Mouse (Mus musculus): Measurements from ENCODE around the gene Olfr1223.
"Not testable (repeated sequence)": the region's sequence is repeated elsewhere in the genome, so short reads cannot be mapped to it uniquely, and the experiment has no call there.

Gene Olfr1223

GRCm38 (mm10) chr2:89151460-89151859, at the start of gene Olfr1223:
Gene Olfr1223, minus strand, starts transcription at chr2:89151560.
- no peak for DNase-seq

GRCm38 (mm10) chr2:89199948-89200347, 48.6 kb upstream of the Olfr1223 start, which contains the start of gene Olfr1226:
Gene Olfr1226, minus strand, starts transcription at chr2:89200048.
- no peak for DNase-seq

- no peak for DNase-seq
Measured at GRCm38 (mm10) chr2:89196325-89196982, 45.1 kb upstream of the Olfr1223 start.

- no peak for DNase-seq
Measured at GRCm38 (mm10) chr2:89174569-89174968, 23.2 kb upstream of the Olfr1223 start, which contains the start of gene Olfr1225. Gene Olfr1225, minus strand, starts transcription at chr2:89174669.

- DNase-seq, result not testable (repeated sequence)
Measured at GRCm38 (mm10) chr2:89164711-89165110, 13.4 kb upstream of the Olfr1223 start.

- DNase-seq, result not testable (repeated sequence)
Measured at GRCm38 (mm10) chr2:89163991-89164390, 12.6 kb upstream of the Olfr1223 start, which contains the start of gene Olfr1224-ps1. Gene Olfr1224-ps1, minus strand, starts transcription at chr2:89164091.

- no peak for DNase-seq
Measured at GRCm38 (mm10) chr2:89132954-89133353, 18.4 kb downstream of the Olfr1223 start, which contains the start of gene Olfr1222. Gene Olfr1222, minus strand, starts transcription at chr2:89133054.

- no peak for DNase-seq
Measured at GRCm38 (mm10) chr2:89117183-89117582, 34.2 kb downstream of the Olfr1223 start, which contains the start of gene Olfr1221. Gene Olfr1221, minus strand, starts transcription at chr2:89117283.

- no peak for DNase-seq
Measured at GRCm38 (mm10) chr2:89106735-89107134, 44.6 kb downstream of the Olfr1223 start, which contains the start of gene Olfr1220. Gene Olfr1220, minus strand, starts transcription at chr2:89106835.

- no peak for DNase-seq
Measured at GRCm38 (mm10) chr2:89105651-89106050, 45.7 kb downstream of the Olfr1223 start.

GRCm38 (mm10) chr2:89093848-89094247, 57.5 kb downstream of the Olfr1223 start:
- no peak for DNase-seq
